13 mouse cellular contexts compared by ENCODE assay signal in the genomic region with DNA sequence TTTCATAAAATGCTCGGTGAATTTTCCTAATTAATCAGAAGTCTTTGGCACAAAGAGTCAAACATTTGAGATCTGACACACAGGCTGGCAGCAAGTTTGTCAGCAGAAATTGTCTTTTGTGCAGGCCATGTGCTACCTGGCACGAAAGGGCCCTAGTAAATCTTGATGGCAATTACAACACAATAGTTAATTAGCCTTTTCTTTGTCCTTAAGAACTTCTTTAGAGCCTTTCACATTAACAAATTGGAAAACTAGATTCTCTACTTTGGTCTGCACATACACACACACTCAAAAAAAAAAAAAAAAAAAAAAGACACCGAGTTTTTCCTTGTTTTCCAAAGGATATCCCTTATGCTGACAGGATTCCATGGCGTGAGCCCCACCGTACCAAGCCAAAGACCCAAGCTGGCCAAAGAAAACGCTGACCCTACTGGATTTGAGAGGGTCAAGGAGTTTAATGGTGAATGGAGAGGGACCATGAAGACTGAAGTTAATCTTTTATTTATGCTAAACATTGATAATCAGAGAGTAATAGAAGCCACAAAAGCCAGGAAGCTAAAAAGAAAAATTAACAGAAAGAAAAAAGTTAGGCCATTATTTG.
"Had no signal": no experiment of that assay in that cellular context is flagged by ENCODE, and none has a peak within 500 bp of the region (broad histone marks: within the 10 kb centered on the region; RNA-seq: fewer than 3 reads in every experiment).

No protein-coding gene starts in this region.

- H3K27me3 ChIP-seq: liver, embryonic 15.5 days; neural tube, embryonic 15.5 days had no signal

- H3K9ac ChIP-seq: liver, embryonic 15.5 days; lung, embryonic 14.5 days; neural tube, embryonic 15.5 days had no signal

- H3K9me3 ChIP-seq: liver, embryonic 15.5 days; midbrain, embryonic 10.5 days; neural tube, embryonic 15.5 days had no signal

- H3K4me3 ChIP-seq: liver, embryonic 15.5 days; midbrain, embryonic 10.5 days; myocyte; neural tube, embryonic 15.5 days had no signal

- H3K27ac ChIP-seq: kidney, postnatal 0 days; liver, embryonic 15.5 days; midbrain, embryonic 10.5 days had no signal

- H3K36me3 ChIP-seq: liver, embryonic 15.5 days; midbrain, embryonic 10.5 days; neural tube, embryonic 15.5 days had no signal

- DNase-seq: kidney, postnatal 36 days; layer of hippocampus, adult 9-11 months; lung, postnatal 10 days; midbrain, embryonic 14.5 days; right cerebral cortex, postnatal 14 days; thymus, postnatal 36 days had no signal

- H3K4me1 ChIP-seq: liver, embryonic 15.5 days had no signal

- H3K4me2 ChIP-seq: liver, embryonic 11.5 days; liver, embryonic 15.5 days; lung, embryonic 14.5 days; neural tube, embryonic 15.5 days had no signal
